Mouse (Mus musculus): ENCODE measurements at regions not wholly inside any gene's neighbourhood (a gene's known extent, or its start where the extent isn't known, plus 50 kb on each side); places are given as distances from the start of the nearest gene placed in this dataset.

GRCm38 (mm10) chr4:68615706-68616397 is 338.3 kb downstream of the Brinp1 start:
- Histone ChIP-seq H3K4me3 (replicated peaks; ENCODE audit: low read length) (no peak overlapping the region), H3K9ac (ENCODE audit: low read depth, low read length, severe bottlenecking) (no peak overlapping the region), H3K4me1 (ENCODE audit: control insufficient read depth, insufficient read depth, low read length) (0 out of 2 replicates have a peak, but pooled peaks cover 2% of the 10 kb centered on the region), H3K27me3 (ENCODE audit: control insufficient read depth, insufficient read depth, low read length) (no peaks in the 10 kb centered on the region), H3K4me2 (replicated peaks; ENCODE audit: low read depth, low read length, severe bottlenecking) (no peak overlapping the region), H3K9me3 (ENCODE audit: control insufficient read depth, low read length) (no peaks in the 10 kb centered on the region), H3K36me3 (ENCODE audit: control insufficient read depth, insufficient read depth, low read length) (no peaks in the 10 kb centered on the region), H3K27ac (replicated peaks; ENCODE audit: low read depth, low read length) (no peak overlapping the region)
- no peak for ATAC-seq (ENCODE audit: low FRiP score, low read depth)
- TF ChIP-seq POLR2A (IDR thresholded peaks at IDR 0.05; ENCODE audit: borderline replicate concordance, extremely low read depth, insufficient read depth, insufficient read length): no peak
- no peak for DNase-seq (ENCODE audit: low spot score)
- WGBS: 81% methylated on average over 2 of the region's 2 CpGs

DNA sequence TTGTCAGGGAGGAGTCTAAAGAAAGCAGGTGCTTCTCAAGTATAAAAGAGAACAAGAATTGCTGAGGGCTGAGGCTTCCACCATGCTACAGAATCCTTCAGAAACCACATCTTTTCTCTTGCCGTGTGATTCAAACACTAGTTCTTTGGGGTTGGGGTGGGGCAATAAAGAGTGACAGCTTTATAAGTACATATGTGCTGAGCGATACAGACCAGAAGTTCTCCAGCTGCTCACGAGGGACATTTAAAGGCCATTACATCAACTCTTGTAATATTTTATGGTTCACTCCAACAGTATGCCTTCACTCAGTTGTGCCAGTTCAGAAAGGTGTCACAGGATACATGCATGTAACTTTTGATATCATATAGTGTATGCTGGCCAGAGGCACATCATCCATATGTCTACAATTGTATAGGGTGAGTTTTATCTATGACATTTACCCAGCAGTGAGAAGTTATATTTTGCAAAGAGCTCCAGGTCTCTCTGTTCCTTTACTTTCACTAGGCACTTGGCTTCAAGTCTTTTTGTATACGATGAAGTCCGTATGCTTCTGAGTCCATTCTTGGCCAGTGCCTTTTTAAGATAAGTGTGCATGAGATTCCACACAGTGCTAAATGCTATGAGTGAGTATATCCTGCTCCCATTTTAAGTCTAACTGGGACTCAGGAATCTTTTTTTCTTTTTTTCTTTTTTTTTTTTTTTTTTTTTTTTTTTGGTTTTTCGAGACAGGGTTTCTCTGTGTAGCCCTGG is 341.8 kb downstream of the Brinp1 start:
- ATAC-seq (ENCODE audit: low FRiP score, low read depth) (peak; percentile 89), DNase-seq (ENCODE audit: low spot score) (peak; percentile 44)
- 31% methylated on average over 5 of the region's 6 CpGs for WGBS
- Histone ChIP-seq H3K9me3 (ENCODE audit: control insufficient read depth, low read length) (no peaks in the 10 kb centered on the region), H3K27ac (replicated peaks; ENCODE audit: low read depth, low read length) (no peak overlapping the region), H3K4me2 (replicated peaks; ENCODE audit: low read depth, low read length, severe bottlenecking) (no peak overlapping the region), H3K36me3 (ENCODE audit: control insufficient read depth, insufficient read depth, low read length) (no peaks in the 10 kb centered on the region), H3K4me1 (ENCODE audit: control insufficient read depth, insufficient read depth, low read length) (0 out of 2 replicates have a peak, but pooled peaks cover 2% of the 10 kb centered on the region), H3K27me3 (ENCODE audit: control insufficient read depth, insufficient read depth, low read length) (no peaks in the 10 kb centered on the region), H3K4me3 (replicated peaks; ENCODE audit: low read length) (no peak overlapping the region), H3K9ac (ENCODE audit: low read depth, low read length, severe bottlenecking) (no peak overlapping the region)
- TF ChIP-seq POLR2A (IDR thresholded peaks at IDR 0.05; ENCODE audit: borderline replicate concordance, extremely low read depth, insufficient read depth, insufficient read length): no peak

DNA sequence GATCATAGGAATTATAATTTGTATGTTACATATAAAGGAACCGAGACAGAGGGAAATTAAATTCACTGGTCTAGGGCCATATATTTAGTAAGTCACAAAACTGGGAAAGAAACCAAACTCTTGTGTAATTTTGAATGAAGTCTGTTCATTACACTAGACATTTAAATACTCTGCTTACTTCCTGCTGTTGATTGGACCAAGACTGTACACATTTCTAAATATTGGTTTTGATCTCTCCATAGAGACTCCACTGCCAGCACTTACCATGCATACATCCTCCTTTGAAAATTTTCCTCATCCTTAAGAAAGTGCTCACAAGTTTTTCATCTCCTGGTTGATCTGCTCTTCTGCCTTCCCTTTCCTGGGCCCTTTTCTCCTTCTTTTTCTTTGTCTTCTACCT is 358.9 kb downstream of the Brinp1 start:
- H3K4me2 ChIP-seq (replicated peaks; ENCODE audit: low read depth, low read length, severe bottlenecking): no peak overlapping the region
- H3K27ac ChIP-seq (replicated peaks; ENCODE audit: low read depth, low read length): no peak overlapping the region
- H3K4me1 ChIP-seq (ENCODE audit: control insufficient read depth, insufficient read depth, low read length): no peaks in the 10 kb centered on the region
- no peak for DNase-seq (ENCODE audit: low spot score)
- H3K27me3 ChIP-seq (ENCODE audit: control insufficient read depth, insufficient read depth, low read length): no peaks in the 10 kb centered on the region
- ATAC-seq (ENCODE audit: low FRiP score, low read depth): no peak
- WGBS: 76% methylated on average over 1 of the region's 1 CpGs
- TF ChIP-seq POLR2A (IDR thresholded peaks at IDR 0.05; ENCODE audit: borderline replicate concordance, extremely low read depth, insufficient read depth, insufficient read length): no peak
- H3K36me3 ChIP-seq (ENCODE audit: control insufficient read depth, insufficient read depth, low read length): no peaks in the 10 kb centered on the region
- no peak overlapping the region for H3K4me3 ChIP-seq (replicated peaks; ENCODE audit: low read length)
- no peak overlapping the region for H3K9ac ChIP-seq (ENCODE audit: low read depth, low read length, severe bottlenecking)
- H3K9me3 ChIP-seq (ENCODE audit: control insufficient read depth, low read length): no peaks in the 10 kb centered on the region

GRCm38 (mm10) chr4:68575375-68575774 is 378.8 kb downstream of the Brinp1 start:
- H3K4me2 ChIP-seq (replicated peaks; ENCODE audit: low read depth, low read length, severe bottlenecking): no peak overlapping the region
- H3K4me3 ChIP-seq (replicated peaks; ENCODE audit: low read length): no peak overlapping the region
- TF ChIP-seq POLR2A (IDR thresholded peaks at IDR 0.05; ENCODE audit: borderline replicate concordance, extremely low read depth, insufficient read depth, insufficient read length): no peak
- H3K9me3 ChIP-seq (ENCODE audit: control insufficient read depth, low read length): no peaks in the 10 kb centered on the region
- no peak for DNase-seq (ENCODE audit: low spot score)
- no peaks in the 10 kb centered on the region for H3K27me3 ChIP-seq (ENCODE audit: control insufficient read depth, insufficient read depth, low read length)
- no peaks in the 10 kb centered on the region for H3K4me1 ChIP-seq (ENCODE audit: control insufficient read depth, insufficient read depth, low read length)
- H3K27ac ChIP-seq (replicated peaks; ENCODE audit: low read depth, low read length): no peak overlapping the region
- no peak overlapping the region for H3K9ac ChIP-seq (ENCODE audit: low read depth, low read length, severe bottlenecking)
- ATAC-seq (ENCODE audit: low FRiP score, low read depth): no peak
- 82% methylated on average over 5 of the region's 5 CpGs for WGBS
- H3K36me3 ChIP-seq (ENCODE audit: control insufficient read depth, insufficient read depth, low read length): no peaks in the 10 kb centered on the region

GRCm38 (mm10) chr4:68574610-68575167 is 379.5 kb downstream of the Brinp1 start:
- H3K4me2 ChIP-seq (replicated peaks; ENCODE audit: low read depth, low read length, severe bottlenecking): no peak overlapping the region
- no peak for ATAC-seq (ENCODE audit: low FRiP score, low read depth)
- no peaks in the 10 kb centered on the region for H3K36me3 ChIP-seq (ENCODE audit: control insufficient read depth, insufficient read depth, low read length)
- H3K9me3 ChIP-seq (ENCODE audit: control insufficient read depth, low read length): no peaks in the 10 kb centered on the region
- 73% methylated on average over 4 of the region's 4 CpGs for WGBS
- H3K27me3 ChIP-seq (ENCODE audit: control insufficient read depth, insufficient read depth, low read length): no peaks in the 10 kb centered on the region
- H3K4me3 ChIP-seq (replicated peaks; ENCODE audit: low read length): no peak overlapping the region
- DNase-seq (ENCODE audit: low spot score): no peak
- no peaks in the 10 kb centered on the region for H3K4me1 ChIP-seq (ENCODE audit: control insufficient read depth, insufficient read depth, low read length)
- H3K9ac ChIP-seq (ENCODE audit: low read depth, low read length, severe bottlenecking): no peak overlapping the region
- no peak overlapping the region for H3K27ac ChIP-seq (replicated peaks; ENCODE audit: low read depth, low read length)
- no peak for TF ChIP-seq POLR2A (IDR thresholded peaks at IDR 0.05; ENCODE audit: borderline replicate concordance, extremely low read depth, insufficient read depth, insufficient read length)

All from limb, embryonic 14.5 days (tissue).